Mouse (Mus musculus): ENCODE data around the gene Rpl19.

Rpl19 gene

DNA sequence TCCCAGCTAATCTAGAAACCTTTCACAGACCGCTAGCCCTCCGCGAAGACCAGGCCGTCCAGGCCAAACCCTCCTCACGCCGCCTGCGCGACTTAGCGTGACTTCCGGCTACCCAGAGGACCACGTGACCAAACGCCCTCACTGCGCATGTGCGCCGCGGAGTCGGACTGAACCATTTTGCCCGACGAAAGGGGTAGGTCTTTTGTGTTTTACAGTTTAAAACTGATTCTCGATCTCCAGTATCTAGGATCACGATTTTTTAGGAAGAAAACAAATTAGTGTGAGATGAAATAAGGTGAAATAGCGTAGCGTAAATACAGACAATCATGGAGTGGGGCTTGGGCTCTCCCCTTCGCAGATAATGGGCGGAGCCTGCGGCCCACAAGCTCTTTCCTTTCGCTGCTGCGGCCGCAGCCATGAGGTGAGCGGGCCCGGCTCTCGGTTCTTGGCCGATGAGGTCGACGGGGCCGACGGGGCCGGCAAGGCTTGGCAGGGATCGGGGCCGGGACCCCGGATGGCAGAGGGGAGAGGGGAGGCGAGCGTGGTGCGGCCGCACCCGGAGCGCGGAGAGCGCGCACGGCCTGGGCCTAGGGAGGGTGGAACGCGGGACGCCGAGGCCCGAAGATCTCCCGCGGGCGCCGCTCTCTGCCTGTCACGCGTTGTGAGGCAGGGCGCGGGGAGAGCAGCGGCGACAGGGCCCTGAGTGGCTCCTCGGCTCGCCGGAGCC is at the start of gene Rpl19:
Gene Rpl19 (plus strand): TSS at position 141 of the 727 bp plus-strand sequence.
- peak; percentile 93 for DNase-seq (ENCODE audit: low spot score)

DNA sequence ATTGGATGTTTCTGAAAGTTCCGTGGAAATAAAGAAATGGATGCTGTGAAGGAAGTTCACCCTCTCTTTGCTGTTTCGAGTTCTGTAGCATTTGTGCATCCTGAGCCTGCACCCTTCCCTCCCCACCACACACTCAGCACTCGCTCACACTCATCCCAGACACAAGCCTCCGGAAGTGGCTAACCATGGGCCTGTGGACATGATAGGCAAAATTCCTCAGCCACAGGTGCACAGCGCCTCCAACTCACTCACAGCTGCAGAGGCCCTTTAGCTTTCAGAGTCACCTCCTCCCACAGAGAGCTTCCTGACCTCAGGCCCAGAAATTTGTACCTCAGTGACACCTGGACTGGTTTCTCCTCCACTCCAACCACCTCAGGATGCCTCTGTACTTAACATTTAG is 48.7 kb upstream of the Rpl19 start:
- no peak for DNase-seq (ENCODE audit: low spot score)

DNA sequence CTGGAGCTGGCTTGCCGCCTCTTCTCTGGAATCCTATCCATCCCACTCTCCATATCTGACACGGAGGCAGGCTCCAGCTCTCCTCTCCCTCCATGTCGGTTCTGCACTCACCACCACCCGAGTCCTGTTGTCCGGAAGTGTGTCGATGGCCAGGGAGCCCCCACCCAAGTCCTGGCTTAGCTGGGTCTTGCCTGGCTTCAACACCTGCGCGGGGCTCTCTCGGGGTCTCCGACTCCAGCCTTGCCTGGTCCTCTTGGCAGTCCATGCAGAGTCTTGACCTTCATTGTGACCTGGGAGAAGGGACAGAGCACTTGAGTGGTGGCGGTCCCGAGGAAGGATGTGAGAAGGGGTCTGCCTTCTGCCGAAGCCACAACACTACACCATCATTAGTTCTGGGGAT is 48.1 kb upstream of the Rpl19 start:
- no peak for DNase-seq (ENCODE audit: low spot score)

DNA sequence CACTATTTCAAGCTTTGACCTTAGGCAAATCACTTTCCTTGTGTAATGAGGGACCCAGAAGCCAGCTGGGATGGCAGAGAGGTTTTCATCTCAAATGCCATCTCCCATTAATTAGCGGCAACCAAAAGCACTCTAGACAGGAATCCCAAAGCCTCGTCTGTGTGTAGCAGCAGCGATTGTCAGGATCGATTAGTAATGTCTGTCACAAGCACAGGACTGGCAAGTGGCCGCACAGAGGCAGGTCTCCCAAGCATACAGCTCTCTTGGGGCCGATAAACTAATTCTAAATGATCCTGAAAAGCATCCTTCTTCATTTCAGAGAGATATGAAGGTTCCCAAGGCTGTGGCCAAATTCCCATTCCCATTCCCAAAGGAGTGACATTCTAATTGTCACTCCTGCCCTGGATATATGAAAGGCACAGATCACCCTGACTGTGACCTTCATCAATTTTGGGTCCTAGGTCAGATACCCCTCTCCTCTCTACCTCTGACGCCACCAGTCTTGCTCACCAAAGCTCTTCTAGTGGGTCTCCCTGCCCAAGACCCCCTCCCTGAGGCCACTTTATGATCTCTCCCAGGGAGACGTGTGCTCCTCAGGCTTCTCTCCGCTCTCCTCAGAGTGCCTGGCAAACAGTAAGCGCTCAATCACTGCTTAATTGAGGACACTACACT is 46.5 kb upstream of the Rpl19 start:
- no peak for DNase-seq (ENCODE audit: low spot score)

DNA sequence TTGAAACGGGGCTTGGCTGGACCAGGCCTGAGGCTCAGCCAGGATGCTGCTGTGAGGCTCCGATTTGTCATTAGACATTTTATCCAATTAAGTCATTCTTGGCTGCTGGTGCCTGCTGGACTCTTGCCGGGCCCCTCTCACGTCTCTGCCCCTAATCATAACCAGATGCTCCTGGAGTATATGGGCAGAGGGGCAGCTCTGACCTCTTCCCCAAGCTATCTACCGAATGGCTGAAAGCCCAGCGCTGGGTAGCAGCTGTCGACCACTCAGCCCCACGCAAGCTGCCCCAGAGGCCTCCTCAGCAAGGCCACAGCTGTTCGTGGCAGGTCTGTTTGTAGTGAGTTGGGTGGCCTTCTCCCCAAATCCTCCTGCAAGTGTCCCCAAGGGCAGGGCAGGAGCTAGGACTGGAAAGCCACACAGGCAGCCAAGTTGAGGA is 46.0 kb upstream of the Rpl19 start:
- DNase-seq (ENCODE audit: low spot score) = no peak

DNA sequence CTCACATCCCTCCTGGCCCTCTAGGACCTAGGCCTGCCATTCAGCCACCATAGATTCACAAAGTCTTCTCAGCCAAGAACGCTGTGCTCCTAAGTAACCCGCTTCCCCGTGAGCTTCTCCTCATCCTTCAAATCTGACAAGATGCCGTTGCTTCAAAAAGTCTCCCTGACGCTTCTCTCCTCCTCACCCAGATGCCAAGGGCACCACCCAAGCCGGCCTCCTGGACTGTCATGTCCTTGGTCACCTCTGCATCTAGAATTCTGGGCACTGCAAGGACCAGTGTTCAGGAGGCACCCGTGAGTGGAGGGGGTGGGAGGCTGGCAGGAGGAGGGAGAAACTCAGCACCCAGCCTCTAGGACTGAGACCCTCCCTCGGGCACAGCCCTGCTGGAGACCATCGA is 43.8 kb upstream of the Rpl19 start:
- no peak for DNase-seq (ENCODE audit: low spot score)

DNA sequence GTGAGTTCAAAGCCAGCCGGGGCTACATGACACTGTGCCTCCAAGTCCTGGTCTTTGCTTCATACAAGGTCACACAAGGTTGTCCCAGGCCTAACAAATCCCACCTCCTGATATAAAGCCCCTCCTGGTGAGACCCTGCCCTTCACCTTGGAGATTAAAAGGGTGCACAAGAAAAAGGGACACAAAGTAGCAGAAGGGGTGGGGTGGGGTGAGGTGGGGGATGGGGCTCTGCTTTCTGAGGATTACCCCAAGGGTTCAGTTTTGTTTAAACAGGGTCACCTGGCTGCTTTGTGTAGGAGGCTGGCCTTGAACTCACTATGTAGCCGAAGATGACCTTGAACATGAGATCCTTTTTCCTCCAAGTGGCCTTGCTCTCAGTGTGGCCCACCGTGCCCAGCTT is 43.0 kb upstream of the Rpl19 start:
- DNase-seq (ENCODE audit: low spot score) = no peak

DNA sequence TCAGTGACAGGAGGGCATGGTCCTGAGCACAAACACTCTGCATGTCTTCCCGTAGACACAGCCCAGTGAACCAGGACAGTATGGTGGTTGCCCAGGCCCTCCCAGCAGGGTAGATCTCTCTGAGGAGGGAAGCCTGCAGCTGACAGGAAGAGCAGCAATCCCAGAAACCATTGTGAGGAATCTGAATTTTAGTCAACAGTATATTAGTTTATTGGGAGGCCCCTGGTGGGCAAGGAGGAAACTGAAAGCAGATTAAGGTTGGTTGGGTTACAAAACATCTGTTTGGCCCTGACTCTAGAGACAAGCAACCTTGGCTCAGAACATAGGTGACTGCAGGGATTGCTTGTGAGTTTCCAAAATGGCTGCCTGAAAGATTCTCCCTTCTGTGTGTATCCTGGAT is 42.5 kb upstream of the Rpl19 start:
- no peak for DNase-seq (ENCODE audit: low spot score)

DNA sequence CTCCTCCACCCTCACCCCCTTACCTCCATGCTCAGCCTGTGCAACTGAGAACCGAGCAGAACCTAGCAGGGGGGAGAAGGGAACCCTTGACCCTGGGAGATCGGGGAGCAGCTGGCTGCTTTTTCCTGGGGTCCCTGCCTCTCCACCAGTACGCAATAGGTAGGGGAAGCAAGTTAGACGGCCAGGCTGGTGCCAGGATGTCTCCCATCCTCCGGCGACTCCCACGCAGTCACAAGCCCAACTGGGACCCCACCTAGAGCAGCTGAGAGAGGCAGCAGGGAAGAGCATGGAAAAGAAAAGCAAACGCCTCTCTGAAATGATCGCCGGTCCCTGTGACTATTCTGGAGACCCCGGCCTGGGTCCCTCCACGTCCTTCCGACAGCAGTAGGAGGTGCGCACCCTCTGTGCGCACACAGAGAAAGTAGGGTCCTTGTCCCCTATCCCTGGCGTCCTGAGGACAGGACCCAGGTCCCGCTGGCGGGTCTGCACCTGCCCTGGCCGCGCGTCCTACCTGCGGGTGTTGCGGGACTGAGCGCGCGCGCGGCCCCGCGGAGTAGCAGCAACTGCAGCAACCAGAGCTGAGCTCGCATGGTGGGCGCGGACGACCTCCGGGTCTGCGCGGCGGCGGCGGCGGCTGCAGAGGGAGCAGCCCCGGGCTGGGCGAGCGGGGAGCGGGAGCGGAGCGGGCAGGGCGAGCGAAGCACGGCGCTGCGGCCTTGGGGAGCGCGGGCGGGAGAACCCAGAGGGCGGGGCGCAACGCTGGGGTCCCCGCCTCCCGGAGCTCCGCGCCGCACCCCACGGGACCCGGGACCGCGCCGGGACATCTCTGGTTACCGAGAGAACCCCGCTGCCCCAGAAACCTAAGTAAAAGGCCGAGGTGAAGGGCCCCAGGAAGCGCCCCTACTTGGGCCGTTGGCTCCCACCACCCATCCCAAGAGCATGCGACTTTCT is 40.5 kb upstream of the Rpl19 start, which contains the start of gene Plxdc1:
Gene Plxdc1 (minus strand): TSS at position 718 of the 951 bp plus-strand sequence.
- peak; percentile 42 for DNase-seq (ENCODE audit: low spot score)

DNA sequence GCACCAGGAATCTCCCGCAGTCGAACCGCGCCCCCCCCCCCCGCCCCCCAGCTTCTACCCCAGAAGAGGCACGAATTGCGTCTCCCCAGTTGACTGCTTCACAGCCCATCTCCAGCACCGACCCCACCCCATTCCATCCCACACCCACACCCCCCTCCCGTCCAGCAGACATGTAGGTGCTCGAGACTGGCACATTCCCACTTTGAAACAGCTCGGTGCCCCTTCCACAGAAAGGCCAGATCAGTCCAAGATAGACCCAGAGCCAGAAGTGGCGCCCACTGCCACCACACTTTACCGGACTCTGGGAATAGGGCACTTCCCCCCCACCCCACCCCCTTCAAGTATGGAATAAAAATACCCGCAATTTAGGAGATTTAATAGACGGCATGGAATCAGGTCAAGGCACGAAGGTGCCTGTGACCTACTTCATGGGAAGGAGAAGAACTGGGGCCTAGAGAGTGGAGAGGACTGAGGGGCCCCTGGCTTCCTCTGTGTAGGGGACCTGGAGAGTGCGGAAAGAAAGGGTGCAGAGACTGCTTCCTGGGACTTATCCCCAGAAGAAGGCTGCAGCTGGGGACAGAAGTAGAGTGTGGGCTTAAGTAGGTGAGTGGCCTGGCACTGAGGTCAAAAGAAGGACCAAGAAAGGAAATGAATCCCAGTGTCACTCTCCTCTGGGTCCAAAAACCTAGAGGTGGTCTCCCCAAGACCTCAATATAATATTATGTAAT is 39.6 kb upstream of the Rpl19 start:
- no peak for DNase-seq (ENCODE audit: low spot score)

DNA sequence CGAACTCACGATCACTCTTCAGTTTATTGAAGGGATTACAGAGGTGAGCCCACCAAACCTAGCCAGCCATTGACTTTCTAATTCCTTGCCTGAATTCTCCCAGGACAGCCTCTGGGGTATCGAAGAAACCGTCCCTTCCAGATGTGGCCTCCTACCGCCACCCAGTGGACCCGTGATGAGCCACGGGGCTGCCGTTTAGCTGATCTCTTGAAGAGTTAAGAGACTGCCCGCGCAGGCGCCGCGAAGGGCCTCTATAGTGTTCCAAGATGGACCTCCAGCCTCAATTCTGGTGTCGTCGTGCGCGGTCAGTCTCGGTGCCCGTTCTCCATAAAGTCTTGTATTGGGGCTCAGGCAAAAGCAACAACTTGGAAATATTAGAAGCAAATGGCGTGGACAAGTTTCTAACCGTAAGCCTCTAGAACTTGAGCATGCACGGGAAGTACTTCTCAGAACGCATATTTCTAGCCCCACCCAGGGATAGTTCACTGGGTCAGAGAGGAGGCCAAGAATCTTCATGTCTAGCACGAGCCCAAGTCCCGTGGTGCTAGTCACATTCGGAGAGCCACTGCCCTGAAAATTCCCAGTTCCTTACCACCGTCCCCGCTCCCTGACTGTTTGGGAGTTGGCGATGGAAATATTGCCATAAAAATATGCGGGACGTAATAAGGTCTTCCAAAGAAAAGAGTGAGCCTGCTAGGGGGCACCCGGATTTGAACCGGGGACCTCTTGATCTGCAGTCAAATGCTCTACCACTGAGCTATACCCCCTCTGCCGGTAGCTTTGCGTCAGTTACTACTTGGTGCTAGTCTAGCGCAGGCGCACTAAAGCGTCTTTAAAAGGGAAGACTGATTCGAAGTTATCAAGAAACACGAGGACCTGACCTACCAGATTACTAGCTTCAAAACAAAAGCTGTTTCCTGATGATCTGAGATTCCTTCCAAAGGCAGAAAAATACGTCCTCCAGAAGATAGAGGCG is 38.7 kb upstream of the Rpl19 start:
- peak; percentile 95 for DNase-seq (ENCODE audit: low spot score)

DNA sequence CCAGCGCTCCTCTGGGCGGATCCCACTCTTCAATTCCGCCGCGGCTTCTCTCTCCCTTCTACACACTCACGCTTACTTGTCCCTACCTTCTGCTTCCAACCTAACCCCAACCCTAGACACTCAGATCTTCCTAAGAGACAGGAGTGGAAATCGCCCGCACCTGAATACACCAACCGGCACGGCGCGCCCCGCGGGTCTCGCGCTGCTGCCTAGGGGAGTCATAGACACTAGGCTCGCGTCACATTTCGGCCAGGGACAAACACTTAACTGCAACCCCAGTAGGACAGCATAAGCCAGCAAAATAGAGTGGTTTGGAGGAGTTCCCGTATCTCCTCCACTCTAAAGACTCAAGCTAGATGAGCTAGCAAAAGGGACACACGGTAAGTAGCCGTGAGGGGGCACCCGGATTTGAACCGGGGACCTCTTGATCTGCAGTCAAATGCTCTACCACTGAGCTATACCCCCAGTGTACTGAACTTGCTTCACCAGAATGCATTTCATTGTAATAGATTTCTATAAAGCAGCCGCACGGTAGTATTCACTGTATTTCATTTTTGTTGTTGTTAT is 37.9 kb upstream of the Rpl19 start:
- peak; percentile 73 for DNase-seq (ENCODE audit: low spot score)

DNA sequence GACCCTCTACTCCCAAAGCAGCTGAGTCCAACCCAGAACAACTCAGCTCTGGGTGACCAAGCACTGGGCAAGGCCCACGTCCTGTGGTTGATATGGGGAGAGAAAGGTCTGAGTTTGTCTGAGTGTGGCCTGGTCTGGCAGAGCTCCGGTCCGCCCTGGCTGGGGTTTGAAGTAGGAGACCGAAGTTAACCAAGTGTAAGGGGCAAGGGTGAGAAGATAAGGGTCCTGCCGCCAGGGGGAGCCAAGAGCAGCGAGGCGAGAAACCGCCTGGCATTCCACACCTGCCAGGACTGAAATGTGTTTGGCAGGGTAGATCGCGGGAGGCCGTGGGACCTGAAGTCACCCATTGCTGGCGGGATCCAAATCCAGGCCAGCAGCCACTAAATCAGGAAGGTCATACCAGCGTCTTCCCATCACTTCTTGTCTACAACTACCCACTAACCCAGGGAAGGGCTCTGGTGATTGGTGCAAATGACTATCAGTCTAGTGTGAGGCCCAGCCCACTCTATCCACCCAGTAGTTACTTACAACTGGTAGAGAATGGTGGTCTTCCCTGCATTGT is 31.9 kb upstream of the Rpl19 start:
- DNase-seq (ENCODE audit: low spot score) = peak; percentile 79

DNA sequence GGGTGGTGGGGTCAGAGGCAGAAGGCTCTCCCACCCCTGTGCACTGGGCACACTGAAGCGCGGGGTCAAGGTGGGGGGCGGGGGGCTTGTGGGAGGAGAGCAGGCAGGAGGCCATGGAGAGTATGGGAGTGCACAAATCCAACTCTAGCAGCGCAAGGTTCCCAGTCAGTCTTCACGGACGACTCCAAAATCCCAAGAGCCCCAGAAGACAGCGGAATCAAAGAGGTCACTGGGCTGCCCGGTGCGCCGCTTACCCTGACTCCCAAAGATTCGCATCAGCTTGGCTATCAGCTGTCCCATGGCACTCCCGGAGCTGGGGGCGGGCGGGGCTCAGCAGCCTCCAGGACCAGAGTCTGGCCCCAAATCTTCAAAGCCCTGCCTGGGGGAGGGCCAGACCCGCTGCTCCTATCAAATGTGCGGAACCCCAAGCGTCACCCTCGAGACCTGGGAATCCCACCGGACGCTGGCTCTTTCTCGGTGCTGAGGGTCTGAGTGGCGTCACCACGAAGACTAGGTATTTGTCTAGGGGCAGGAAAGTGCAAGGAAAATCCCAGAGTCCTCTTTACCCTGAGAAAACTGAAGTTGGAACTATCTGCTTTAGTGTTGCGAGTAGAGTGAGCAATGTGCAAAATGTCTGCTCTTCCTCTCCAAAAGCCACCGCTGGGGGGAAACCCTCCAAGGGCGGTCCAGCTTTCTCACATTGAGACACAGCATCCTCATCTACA is 30.8 kb upstream of the Rpl19 start, which contains the start of gene Arl5c:
Gene Arl5c (minus strand): TSS at position 618 of the 725 bp plus-strand sequence.
- peak; percentile 24 for DNase-seq (ENCODE audit: low spot score)

DNA sequence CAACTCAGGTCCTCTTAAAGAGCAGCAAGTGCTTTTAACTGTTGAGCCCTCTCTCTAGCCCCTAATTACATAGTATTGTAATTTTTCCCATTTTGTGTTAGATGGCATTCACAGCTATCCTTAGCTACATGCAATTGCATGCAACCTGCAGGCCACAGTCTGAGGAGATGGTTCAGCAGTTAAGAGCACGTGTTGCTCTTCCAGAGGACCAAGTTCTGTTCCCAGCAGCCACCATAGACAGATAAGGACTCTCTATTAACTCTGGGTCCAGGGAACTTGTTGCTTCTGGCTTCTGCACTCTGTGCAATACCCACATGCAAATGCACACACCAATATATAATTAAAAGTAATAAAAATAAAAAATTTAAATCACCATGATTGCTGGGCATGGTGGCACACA is 29.8 kb upstream of the Rpl19 start:
- no peak for DNase-seq (ENCODE audit: low spot score)

DNA sequence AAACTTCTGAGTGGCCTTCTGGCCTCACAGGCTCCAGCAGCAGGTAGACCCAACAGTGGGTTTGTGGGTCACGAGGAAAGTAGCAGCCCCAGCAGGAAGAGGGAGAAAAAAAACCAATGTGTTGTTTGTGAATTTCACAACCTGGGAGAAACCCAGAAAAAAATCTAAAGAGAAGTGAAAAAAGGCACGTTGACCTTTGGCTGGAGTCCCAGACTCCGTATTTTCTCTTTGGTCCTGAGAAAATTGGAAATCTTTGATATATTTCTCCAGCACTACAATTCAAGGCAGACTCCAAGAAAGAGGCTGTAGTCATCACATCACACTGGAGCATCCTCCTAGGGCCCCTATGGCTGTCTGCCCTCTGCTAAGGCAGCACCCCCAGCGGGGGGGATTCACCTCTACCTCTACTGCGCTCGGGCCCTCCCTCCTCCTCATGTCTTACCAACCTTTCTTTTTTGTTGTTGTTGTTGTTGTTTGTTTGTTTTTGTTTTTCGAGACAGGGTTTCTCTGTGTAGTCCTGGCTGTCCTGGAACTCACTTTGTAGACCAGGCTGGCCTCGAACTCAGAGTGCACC is 29.0 kb upstream of the Rpl19 start:
- DNase-seq (ENCODE audit: low spot score) = no peak

DNA sequence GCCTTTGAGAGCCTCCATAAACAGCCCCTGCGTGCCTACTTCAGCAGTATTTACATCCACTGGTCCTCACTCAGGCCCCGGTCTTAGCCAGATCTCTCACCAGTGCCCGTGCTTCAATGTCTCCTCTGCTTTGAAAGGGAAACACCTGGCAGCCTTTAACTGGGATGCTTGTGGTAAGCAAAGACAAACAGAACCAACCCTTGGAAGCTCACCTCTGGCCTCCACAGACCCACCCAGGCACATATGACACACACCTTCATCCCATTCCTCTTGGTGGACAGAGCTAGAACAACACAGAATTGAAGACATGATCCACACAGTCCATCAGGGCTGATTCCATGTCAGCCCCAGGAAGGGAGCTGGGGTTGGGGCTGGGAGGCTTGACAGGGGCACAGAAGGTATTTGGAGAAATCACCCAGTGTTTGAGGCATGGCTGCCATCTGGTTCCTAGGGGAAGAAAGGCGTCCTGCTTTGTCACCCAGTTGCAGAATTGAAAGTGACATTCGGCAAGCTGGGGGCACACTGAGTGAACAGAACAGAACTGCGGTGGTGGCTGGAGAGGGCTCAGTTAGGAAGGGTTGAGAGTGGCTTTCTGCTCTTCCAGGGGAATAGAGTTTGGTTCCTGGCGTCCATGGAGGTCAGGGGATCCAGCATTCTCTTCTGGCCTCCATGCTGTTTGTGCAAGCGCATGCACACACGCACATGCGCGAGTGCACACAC is 28.3 kb upstream of the Rpl19 start:
- no peak for DNase-seq (ENCODE audit: low spot score)
